Mouse (Mus musculus) hindbrain, postnatal 0 days (tissue): ENCODE data around the gene Pde3a. TPM values are rescaled to one million over a fixed set of nuclear protein-coding genes. Genes with fewer than 3 reads are reported as not detected.
A peak's percentile ranks its signal among the peaks of the same experiment; 100 is the strongest.

Experiments
- ATAC-seq: fragments of 200-750 bp; cut with Nextera tagmentation; 2 replicates; pipeline ENCODE4 v1.8.0; 2017; ENCODE audit warnings: mild to moderate bottlenecking, moderate TSS enrichment, moderate library complexity
- DNase-seq: peaks from one replicate; pipeline ENCODE4 v3.0.0-alpha.2; 2015; ENCODE audit warnings: low spot score
- H3K27ac ChIP-seq: fragments of 300-500 bp; sonication (generic); 2 replicates; pipeline ENCODE4 v1.5.1; 2014; ENCODE audit warnings: mild to moderate bottlenecking
- H3K27me3 ChIP-seq: fragments of 300-500 bp; sonication (generic); 2 replicates; pipeline ENCODE4 v1.6.1; 2014; ENCODE audit warnings: low read length, mixed read lengths; ENCODE audit not compliant: insufficient read depth
- H3K36me3 ChIP-seq: fragments of 300-500 bp; sonication (generic); 2 replicates; pipeline ENCODE4 v1.6.1; 2014; ENCODE audit warnings: low read length, mixed read lengths; ENCODE audit not compliant: insufficient read depth
- H3K4me1 ChIP-seq: fragments of 300-500 bp; sonication (generic); 2 replicates; pipeline ENCODE4 v1.6.1; 2014; ENCODE audit warnings: antibody characterized with exemption, low read length, mixed read lengths; ENCODE audit not compliant: insufficient read depth
- H3K4me2 ChIP-seq: fragments of 300-500 bp; sonication (generic); 2 replicates; pipeline ENCODE4 v1.6.1; 2014; ENCODE audit warnings: low read depth, mild to moderate bottlenecking, low read length, moderate library complexity, mixed read lengths
- H3K4me3 ChIP-seq: fragments of 300-500 bp; sonication (generic); 2 replicates; pipeline ENCODE4 v1.5.1; 2014; ENCODE audit warnings: low read length
- H3K9ac ChIP-seq: fragments of 300-500 bp; sonication (generic); replicated peaks from 2 replicates; pipeline ENCODE4 v1.6.1; 2014; ENCODE audit warnings: mild to moderate bottlenecking, low read length, moderate library complexity, mixed read lengths
- H3K9me3 ChIP-seq: fragments of 300-500 bp; sonication (generic); 2 replicates; pipeline ENCODE4 v1.6.1; 2016; ENCODE audit warnings: low read length, mixed read lengths
- CTCF ChIP-seq: IDR thresholded peaks from 2 replicates; pipeline ENCODE4 v1.5.1; 2016; ENCODE audit warnings: antibody characterized with exemption, control low read depth, low read depth
- WGBS: fragments of 180-500 bp; shearing (Covaris S2); extraction: QIAGEN DNeasy Blood & Tissue Kit; methylation state at CpG from one replicate; pipeline ENCODE4 v1.1.7; 2014; 5-methylcytosine and 5-hydroxymethylcytosine counted together
- polyA plus RNA-seq: library from polyadenylated mRNA; unstranded; fragments of >200 nt; fragmentation: Nextera tagmentation; extraction: Ambion mirVana; gene quantifications from 2 replicates; pipeline ENCODE4 v1.2.1, GENCODE M21; 2015
- total RNA-seq: library from RNA; depleted of rRNA; stranded (reverse); fragments of >200 nt; gene quantifications from 2 replicates; pipeline ENCODE4 v1.2.3, GENCODE M21; 2014

Gene Pde3a
- total and polyA plus RNA-seq, 2 experiments from 2014 or later = 2.1 to 12.5 TPM

GRCm38 (mm10) chr6:141226851-141227657 lies 22.0 kb upstream of the Pde3a start:
- 75% methylated on average over 15 of the region's 15 CpGs for WGBS

GRCm38 (mm10) chr6:141227658-141228005 lies 21.4 kb upstream of the Pde3a start:
- H3K27me3 ChIP-seq = no peaks in the 10 kb centered on the region
- DNase-seq (no peak), ATAC-seq (no peak)
- H3K4me3 ChIP-seq = no peak overlapping the region
- no peak overlapping the region for H3K9ac ChIP-seq
- WGBS = 66% methylated on average over 3 of the region's 3 CpGs
- TF ChIP-seq CTCF = no peak
- no peaks in the 10 kb centered on the region for H3K36me3 ChIP-seq
- no peak overlapping the region for H3K27ac ChIP-seq
- no peaks in the 10 kb centered on the region for H3K9me3 ChIP-seq
- H3K4me2 ChIP-seq = no peak overlapping the region
- no peaks in the 10 kb centered on the region for H3K4me1 ChIP-seq

More at GRCm38 (mm10) chr6:141226851-141227657, 22.0 kb upstream of the Pde3a start:
- Histone ChIP-seq H3K27ac (no peak overlapping the region), H3K27me3 (no peaks in the 10 kb centered on the region), H3K4me3 (no peak overlapping the region), H3K9ac (no peak overlapping the region), H3K36me3 (no peaks in the 10 kb centered on the region), H3K4me1 (no peaks in the 10 kb centered on the region), H3K9me3 (no peaks in the 10 kb centered on the region), H3K4me2 (no peak overlapping the region)
- DNase-seq = no peak
- ATAC-seq = no peak
- TF ChIP-seq CTCF = no peak

- 49% methylated on average over 6 of the region's 6 CpGs for WGBS
- no peaks in the 10 kb centered on the region for H3K36me3 ChIP-seq
- no peak overlapping the region for H3K4me2 ChIP-seq
- no peak overlapping the region for H3K4me3 ChIP-seq
- H3K9me3 ChIP-seq = no peaks in the 10 kb centered on the region
- no peaks in the 10 kb centered on the region for H3K27me3 ChIP-seq
- H3K4me1 ChIP-seq = no peaks in the 10 kb centered on the region
- DNase-seq (no peak), ATAC-seq (no peak)
- TF ChIP-seq CTCF = no peak
- H3K27ac ChIP-seq = no peak overlapping the region
- no peak overlapping the region for H3K9ac ChIP-seq
Measured at GRCm38 (mm10) chr6:141232756-141233382, 16.2 kb upstream of the Pde3a start.

GRCm38 (mm10) chr6:141241809-141242208 lies 7.3 kb upstream of the Pde3a start:
- H3K36me3 ChIP-seq = no peaks in the 10 kb centered on the region
- DNase-seq (no peak), ATAC-seq (no peak)
- no peak overlapping the region for H3K9ac ChIP-seq
- no peak overlapping the region for H3K4me2 ChIP-seq
- 96% methylated on average over 1 of the region's 1 CpGs for WGBS
- H3K27me3 ChIP-seq = no peaks in the 10 kb centered on the region
- no peaks in the 10 kb centered on the region for H3K9me3 ChIP-seq
- no peak overlapping the region for H3K4me3 ChIP-seq
- no peak for TF ChIP-seq CTCF
- no peak overlapping the region for H3K27ac ChIP-seq
- no peaks in the 10 kb centered on the region for H3K4me1 ChIP-seq

GRCm38 (mm10) chr6:141245089-141245488 lies 4.0 kb upstream of the Pde3a start:
- Histone ChIP-seq H3K4me2 (no peak overlapping the region), H3K27me3 (no peaks in the 10 kb centered on the region), H3K9me3 (no peaks in the 10 kb centered on the region), H3K4me3 (no peak overlapping the region), H3K27ac (no peak overlapping the region), H3K4me1 (no peaks in the 10 kb centered on the region), H3K36me3 (no peaks in the 10 kb centered on the region), H3K9ac (no peak overlapping the region)
- TF ChIP-seq CTCF = no peak; the same call in 1 of the 2 replicates
- ATAC-seq = no peak
- WGBS = 89% methylated on average over 4 of the region's 4 CpGs
- no peak for DNase-seq

GRCm38 (mm10) chr6:141246391-141246790 lies 2.7 kb upstream of the Pde3a start:
- H3K36me3 ChIP-seq = no peaks in the 10 kb centered on the region
- no peaks in the 10 kb centered on the region for H3K9me3 ChIP-seq
- DNase-seq (peak; percentile 69), ATAC-seq (peak; percentile 55)
- TF ChIP-seq CTCF = no peak
- no peak overlapping the region for H3K9ac ChIP-seq
- no peak overlapping the region for H3K4me3 ChIP-seq
- H3K4me1 ChIP-seq = no peaks in the 10 kb centered on the region
- no peak overlapping the region for H3K4me2 ChIP-seq
- no peak overlapping the region for H3K27ac ChIP-seq
- WGBS = 39% methylated on average over 6 of the region's 6 CpGs
- no peaks in the 10 kb centered on the region for H3K27me3 ChIP-seq

- Histone ChIP-seq H3K4me2 (peak overlapping the region; percentile 69), H3K9ac (peak overlapping the region; percentile 15; the same call in 1 of the 2 replicates), H3K36me3 (no peaks in the 10 kb centered on the region), H3K27ac (no peak overlapping the region), H3K4me3 (peak overlapping the region; percentile 75), H3K4me1 (peaks cover 5% of the 10 kb centered on the region; the same call in 1 of the 2 replicates), H3K9me3 (no peaks in the 10 kb centered on the region), H3K27me3 (no peaks in the 10 kb centered on the region)
- ATAC-seq (no peak), DNase-seq (no peak)
- no peak for TF ChIP-seq CTCF
Measured at GRCm38 (mm10) chr6:141248081-141248480, 988 bp upstream of the Pde3a start.
